Mouse (Mus musculus): Measurements from ENCODE around the gene Slc28a2.
"Not testable (repeated sequence)": the region's sequence is repeated elsewhere in the genome, so short reads cannot be mapped to it uniquely, and the experiment has no call there.

The Slc28a2 gene

DNA sequence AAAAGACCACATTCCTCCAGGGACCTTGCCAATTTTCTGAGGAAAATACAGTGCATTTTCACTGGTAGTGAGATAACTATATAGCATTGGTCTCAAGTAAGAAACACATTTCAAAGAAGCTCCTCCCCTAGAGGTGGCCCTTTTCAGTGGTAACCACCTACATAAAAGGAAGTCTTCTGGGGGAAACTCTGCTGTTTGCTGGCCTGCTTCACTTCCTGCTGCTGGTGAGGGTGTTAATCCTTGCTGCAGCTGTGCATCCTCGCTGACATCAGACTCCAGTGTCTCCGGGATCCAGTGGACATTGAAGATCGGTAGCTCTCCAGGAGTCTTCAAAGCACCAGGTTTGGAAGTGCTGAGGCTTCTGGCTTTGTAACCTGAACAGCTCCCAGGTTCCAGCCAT is at the start of gene Slc28a2:
Slc28a2 (plus strand) TSS at position 278 of the 400 bp plus-strand sequence.
- not testable (repeated sequence) for DNase-seq (ENCODE audit: low spot score in 2 of 2)

DNA sequence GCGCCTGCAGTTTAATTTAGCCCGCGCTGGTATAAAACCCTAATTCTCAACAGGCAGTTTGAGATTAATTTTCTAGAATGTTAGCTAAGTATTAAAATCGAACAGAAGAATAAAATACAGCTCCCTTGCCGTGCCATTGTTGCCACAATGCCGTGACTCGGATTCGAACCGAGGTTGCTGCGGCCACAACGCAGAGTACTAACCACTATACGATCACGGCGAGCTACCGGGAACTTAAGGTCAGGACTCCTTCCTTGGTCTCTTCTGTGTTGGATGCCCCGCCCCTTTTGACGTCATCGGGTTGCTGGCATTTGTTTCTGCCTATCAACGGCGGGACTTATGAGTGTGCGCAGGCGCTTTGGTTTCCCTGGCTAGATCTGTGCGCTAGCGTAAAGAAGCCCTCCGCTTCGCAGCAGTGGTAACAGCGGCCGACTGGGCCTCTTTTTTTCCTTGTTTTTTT is 49.0 kb upstream of the Slc28a2 start:
- DNase-seq (ENCODE audit: low spot score in 2 of 2), result peak; percentile 98 to 99

DNA sequence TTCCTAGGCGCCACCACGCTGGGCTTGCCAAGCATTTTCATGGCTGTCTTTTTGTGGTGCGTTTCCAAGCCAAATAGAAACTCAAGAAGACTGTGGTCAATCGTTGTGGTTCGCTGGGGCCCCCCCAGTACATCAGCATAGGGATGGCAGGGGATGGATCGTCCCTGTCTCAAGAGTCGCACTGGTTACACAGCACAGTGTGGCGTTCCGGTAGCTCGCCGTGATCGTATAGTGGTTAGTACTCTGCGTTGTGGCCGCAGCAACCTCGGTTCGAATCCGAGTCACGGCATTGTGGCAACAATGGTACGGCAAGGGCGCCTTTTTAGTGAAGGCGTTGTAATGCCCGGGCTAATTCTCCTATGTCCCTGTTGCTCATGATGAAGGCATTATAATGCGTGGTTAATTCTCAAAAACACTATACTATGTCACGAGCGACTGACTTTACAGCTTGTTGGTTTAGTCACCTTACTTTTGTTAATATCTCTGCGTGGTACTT is 48.5 kb upstream of the Slc28a2 start:
- DNase-seq (ENCODE audit: low spot score in 2 of 2), result peak; percentile 82 to 87

- DNase-seq (ENCODE audit: low spot score in 2 of 2), result peak; percentile 56 to 63
Measured at GRCm38 (mm10) chr2:122378421-122379291, 47.6 kb upstream of the Slc28a2 start.

DNA sequence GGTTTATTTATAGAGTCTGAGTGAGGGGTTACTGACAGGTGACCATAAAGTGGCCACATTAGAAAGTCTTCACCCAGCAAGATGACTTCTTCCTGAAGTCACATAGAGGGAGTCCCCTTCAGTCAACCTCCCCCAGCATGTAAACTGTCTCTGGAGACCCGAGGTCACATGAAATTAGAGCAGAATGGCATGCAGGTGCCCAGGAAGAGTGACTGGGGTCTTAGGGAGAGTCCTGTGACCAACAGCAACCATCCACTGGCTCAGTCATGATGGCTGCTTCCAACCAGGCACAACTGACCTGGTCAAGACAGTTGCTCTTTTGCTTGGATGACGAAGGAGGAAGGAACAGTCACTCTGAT is 47.0 kb upstream of the Slc28a2 start:
- no peak for DNase-seq (ENCODE audit: low spot score in 2 of 2)

DNA sequence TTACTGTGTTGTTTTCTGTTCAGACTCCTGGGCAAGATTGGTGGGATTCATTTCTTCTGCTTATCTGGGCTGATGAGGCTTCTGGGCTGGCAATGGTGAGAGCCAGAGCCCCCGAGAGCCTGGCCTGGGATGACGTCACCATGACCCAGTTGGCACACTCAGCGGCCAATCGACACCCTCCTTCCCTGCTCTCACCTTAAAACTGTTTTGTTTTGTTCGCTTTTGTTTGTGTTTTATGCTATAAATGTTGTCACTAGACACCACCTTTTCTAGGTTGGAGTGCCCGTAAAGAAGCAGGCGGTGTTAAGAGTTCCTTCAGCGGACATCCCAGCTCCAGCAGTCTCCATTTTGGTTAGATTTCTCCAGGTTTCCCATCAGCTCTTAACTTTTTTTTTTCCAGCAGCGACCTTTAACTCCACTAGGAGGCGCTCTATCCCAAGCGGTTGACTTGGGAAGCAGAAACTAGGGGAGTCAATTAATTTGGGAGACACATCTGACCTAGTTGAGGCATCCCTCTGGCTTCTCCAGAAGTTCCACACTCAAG is 45.4 kb upstream of the Slc28a2 start:
- DNase-seq (ENCODE audit: low spot score in 2 of 2), result peak; percentile 68 to 71

DNA sequence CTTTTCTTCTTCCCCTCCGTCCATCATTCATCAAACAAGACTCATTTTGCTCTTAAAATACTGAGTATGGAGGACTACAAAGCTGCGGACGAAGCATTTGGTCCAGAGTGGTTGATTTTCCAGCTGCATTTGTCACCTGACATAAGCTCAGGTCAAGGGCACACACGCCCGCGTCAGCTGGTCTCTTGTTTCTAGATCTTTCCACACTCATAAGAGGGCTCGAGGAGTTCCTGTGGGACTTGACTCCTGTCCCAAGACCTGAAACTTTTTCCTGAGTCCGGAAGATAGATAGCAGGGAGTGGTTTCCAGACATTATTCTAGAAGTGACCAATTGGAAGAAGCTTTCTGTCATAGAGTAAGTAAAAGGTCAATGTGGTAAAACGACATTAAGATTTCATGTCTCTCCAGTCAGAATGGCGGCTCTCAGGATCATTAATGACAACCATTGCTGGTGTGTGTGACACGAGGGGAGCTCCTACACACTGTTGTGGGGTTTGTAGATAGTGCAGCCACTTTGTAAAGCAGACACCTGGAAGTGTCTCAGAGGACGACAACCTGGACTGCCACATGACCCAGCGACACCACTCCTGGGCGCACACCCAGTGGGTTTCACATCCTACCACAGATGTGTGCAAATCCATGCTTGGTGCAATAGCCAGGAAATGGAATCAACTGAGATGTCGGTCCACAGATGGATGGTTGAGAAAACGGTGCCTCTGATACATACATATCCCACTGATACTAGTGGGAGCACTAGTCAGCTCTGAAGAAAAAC is 44.8 kb upstream of the Slc28a2 start:
- no peak for DNase-seq (ENCODE audit: low spot score in 2 of 2)

DNA sequence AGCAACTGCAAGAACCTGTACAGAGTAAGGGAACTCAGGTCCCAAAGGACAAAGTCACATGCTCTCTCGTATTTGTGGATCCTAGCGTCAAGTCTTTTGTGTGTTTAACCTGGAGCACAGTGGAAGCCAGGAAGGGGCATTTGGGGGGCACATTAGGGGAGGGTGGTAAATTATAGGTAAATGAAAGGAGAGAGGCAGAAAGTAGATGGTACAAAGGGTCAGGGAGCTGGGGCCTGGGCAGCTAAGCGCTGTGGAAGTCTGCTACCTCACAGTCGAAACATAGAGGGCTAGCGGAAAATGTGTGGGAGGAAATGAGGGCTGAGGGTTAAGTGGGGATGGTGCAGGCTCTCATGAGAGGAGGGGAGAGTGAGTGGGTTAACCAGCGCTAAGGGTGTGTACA is 44.2 kb upstream of the Slc28a2 start:
- no peak for DNase-seq (ENCODE audit: low spot score in 2 of 2)

DNA sequence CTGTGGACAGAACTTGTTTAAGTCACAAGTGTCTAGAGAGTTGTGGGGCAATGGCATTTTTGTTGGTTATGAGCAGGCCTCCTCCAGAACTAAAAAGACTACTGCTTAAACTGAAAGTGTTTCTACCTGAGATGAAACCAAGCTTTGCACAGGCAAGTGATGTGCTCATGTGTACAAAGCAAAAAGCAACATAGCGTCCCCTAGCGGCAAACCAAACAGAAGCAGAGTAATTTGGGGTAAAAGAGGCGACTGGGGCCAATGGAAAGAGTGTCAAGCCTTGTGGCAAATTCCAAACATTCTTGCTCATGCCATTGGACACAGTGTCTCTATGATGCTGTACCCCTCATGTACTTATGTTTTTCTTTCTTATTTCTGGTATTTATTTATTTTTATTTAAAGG is 41.2 kb upstream of the Slc28a2 start:
- DNase-seq (ENCODE audit: low spot score in 2 of 2), result no peak

DNA sequence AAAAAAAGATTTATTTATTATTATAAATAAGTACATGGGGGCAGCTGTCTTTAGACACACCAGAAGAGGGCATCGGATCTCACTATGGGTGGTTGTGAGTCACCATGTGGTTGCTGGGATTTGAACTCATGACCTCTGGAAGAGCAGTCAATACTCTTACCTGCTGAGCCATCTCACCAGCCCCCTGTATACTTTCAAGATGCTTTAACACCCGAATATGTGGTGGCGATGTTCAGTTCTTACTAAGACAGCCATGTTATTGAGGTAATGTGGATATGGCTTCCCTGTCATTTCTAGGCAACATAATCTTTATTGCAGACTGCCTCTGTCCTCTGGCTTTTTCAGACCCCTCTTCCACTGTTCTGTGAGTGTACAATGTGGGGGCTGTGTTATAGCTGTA is 39.1 kb upstream of the Slc28a2 start:
- DNase-seq (ENCODE audit: low spot score in 2 of 2), result not testable (repeated sequence)

- no peak for DNase-seq (ENCODE audit: low spot score in 2 of 2)
Measured at GRCm38 (mm10) chr2:122396150-122396549, 30.1 kb upstream of the Slc28a2 start.

GRCm38 (mm10) chr2:122407607-122408006 is 18.7 kb upstream of the Slc28a2 start:
- no peak for DNase-seq (ENCODE audit: low spot score in 2 of 2)

DNA sequence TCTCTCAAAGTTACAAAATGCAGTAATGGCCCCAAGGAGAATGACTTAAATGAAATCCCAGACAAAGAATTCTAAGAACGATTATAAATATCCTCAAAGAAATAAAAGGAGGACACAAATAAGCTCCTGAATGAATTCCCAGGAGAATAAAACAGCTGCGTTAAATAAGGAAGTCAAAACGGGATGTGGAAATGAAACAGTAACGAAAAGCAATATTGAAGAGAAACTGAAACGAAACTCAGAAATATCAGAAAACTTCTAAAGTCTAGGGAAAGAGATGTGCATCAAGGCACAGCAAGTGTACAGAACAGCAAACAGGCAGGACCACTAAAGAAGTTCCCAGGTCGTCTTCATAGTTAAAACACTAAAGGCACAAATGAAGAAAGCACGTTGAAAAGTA is 17.3 kb upstream of the Slc28a2 start:
- no peak for DNase-seq (ENCODE audit: low spot score in 2 of 2)

GRCm38 (mm10) chr2:122426645-122427044 is 368 bp downstream of the Slc28a2 start:
- DNase-seq (ENCODE audit: low spot score in 2 of 2), result not testable (repeated sequence)

DNA sequence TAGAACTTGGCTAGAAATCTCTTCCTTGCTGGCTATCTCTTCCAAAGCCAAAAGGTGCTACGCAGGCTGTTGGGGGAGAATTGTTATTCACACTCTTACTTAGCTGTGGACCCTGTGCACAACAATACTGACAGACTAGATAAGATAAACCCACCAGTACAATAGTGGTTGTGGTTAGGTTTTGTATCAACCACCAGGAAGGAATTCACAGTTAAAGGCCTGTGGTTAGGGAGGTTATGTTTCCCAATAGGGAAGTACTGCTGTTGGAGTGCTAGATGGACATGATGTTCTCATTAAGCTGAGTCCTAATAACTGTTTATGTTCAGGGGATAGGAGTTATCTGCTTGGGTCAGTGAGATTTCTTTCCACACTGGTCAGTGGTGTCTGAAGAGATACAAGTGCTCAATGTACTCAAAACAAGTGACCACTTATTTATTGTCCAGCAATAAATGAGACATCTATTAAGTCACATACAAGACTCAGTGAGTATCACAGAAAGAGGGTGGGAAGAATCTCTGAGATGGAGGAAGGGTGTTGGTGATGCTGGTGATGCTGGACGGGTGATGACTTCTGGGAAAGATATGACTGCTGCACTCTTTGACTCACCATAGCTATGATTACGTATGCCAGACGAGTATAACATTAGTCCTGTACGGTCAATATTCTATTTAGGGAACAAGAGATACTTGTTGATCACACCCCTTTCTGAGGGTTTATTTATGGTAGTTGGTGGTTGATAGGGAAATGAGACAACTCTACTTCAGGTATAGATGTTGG is 12.6 kb downstream of the Slc28a2 start:
- DNase-seq (ENCODE audit: low spot score in 2 of 2), result not testable (repeated sequence)

DNA sequence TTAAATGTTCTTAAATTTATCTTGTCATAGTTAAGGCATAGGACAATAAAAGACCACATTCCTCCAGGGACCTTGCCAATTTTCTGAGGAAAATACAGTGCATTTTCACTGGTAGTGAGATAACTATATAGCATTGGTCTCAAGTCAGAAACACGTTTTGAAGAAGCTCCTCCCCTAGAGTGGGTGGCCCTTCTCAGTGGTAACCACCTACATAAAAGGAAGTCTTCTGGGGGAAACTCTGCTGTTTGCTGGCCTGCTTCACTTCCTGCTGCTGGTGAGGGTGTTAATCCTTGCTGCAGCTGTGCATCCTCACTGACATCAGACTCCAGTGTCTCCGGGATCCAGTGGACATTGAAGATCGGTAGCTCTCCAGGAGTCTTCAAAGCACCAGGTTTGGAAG is 14.2 kb downstream of the Slc28a2 start:
- not testable (repeated sequence) for DNase-seq (ENCODE audit: low spot score in 2 of 2)

DNA sequence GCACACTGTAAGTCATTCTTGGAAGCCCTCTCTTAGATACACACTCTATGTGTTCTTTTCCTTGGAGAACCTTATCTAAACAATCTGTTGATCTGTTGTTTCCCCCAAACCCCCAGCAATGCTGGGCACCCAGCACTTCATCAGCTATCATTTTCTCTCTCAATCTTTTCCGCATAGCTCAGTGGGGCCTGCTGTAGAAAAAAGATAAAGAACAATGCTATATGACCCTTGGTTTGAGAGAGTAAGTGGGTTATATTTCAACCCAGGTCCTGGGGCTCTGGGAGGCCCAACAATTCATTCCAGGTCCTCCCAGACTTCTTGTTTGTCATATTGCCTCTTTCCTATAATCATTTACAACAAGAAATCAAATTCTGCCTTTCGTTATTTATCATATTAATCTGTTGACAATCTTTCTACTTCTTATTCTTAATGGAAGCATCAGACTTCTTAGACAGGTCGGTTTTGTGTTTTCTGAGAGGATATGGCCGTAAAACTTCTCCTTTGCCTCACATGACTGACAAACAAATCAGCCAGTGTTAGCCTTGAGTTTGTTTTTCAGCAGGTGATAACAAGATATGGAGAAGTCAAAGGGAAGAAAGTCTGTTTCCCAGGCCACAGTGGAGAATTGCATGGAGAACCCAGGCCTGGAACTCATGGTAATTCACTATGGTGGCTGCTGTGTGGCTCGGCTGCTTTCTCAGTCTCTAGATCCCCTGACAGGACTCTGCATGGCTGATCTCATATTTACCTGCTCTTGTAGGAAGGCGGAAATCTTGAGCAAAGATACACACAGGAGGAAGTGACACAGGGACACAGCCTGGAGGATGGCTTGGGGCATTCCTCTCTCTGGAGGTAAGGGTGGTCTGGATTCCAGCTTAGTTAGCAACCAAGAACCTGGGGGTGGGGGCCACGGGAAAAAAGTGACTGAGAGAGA is 15.0 kb downstream of the Slc28a2 start:
- no peak for DNase-seq (ENCODE audit: low spot score in 2 of 2)

- DNase-seq (ENCODE audit: low spot score in 2 of 2), result no peak
Measured at GRCm38 (mm10) chr2:122450351-122450750, 24.1 kb downstream of the Slc28a2 start.

- no peak for DNase-seq (ENCODE audit: low spot score in 2 of 2)
Measured at GRCm38 (mm10) chr2:122452426-122452825, 26.1 kb downstream of the Slc28a2 start.

DNA sequence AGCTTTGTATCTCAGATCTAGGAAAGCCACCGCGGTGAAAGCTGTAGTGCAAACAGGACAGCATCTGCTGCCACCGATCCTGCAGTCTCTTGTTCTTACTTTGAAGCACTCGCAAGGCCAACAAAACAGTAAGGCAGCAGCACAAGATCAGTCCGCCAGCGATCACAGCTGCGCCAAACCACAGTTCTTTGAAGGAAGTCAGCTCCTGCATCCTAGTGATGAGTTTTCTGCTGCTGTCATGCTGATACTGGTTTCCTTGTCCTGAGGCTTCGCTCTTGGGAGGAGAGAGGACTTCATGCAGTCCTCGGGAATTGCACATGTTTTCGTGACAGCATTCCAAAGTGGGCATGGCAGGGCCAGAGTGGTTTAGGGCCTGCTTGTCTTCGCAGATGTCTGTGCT is 40.6 kb downstream of the Slc28a2 start:
- peak in 1 of 2 experiments; percentile 4 for DNase-seq (ENCODE audit: low spot score in 2 of 2)
